Mouse (Mus musculus): Measurements from ENCODE around the gene Crhbp. TPM values are rescaled to one million over a fixed set of nuclear protein-coding genes. Genes with fewer than 3 reads are reported as not detected.

Crhbp gene
- 0.12 and 0.20 TPM in 2 replicates for polyA plus RNA-seq (2015; fragmentation: Nextera tagmentation; extraction: Ambion mirVana)

DNA sequence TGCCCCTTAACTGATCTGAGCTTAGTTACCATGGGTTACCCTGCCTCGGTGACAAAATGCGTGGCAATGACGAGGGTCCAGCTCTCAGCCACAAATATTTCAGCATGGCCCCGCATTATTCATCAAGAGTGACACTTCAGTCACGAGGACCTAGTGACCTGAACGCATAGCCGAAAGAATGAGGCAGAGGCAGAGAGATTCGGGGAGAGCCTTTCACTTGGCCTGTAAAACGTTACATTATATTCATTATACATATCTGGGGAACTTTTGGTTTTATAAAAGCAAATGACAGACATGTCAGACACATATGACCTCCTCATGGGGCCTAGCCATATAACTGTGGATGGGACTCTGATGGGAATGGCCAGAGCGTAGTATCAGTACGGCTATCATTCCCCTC lies at the start of gene Crhbp:
TSS of gene Crhbp (minus strand) at position 101 of the 400 bp plus-strand sequence.
- Histone ChIP-seq H3K4me1 (peaks cover 12% of the 10 kb centered on the region), H3K36me3 (no peaks in the 10 kb centered on the region), H3K9me3 (no peaks in the 10 kb centered on the region), H3K27me3 (peaks cover 30% of the 10 kb centered on the region), H3K9ac (peak within 1 kb of the TSS; percentile 23; the same call in 1 of the 2 replicates), H3K4me3 (peak within 1 kb of the TSS; percentile 42), H3K4me2 (peak within 1 kb of the TSS; percentile 88), H3K27ac (no peak within 1 kb of the TSS)
- WGBS = 59% methylated on average over 11 of the region's 11 CpGs
- no peak for ATAC-seq (ENCODE audit: insufficient number of reproducible peaks, low FRiP score, low TSS enrichment, low read depth)

GRCm38 (mm10) chr13:95493296-95493695 lies 48.6 kb upstream of the Crhbp start:
- Histone ChIP-seq H3K4me2 (no peak overlapping the region), H3K27ac (no peak overlapping the region), H3K4me3 (no peak overlapping the region), H3K9ac (no peak overlapping the region), H3K27me3 (no peaks in the 10 kb centered on the region), H3K4me1 (peaks cover 8% of the 10 kb centered on the region; the same call in 1 of the 2 replicates), H3K36me3 (no peaks in the 10 kb centered on the region), H3K9me3 (no peaks in the 10 kb centered on the region)
- 35% methylated on average over 5 of the region's 5 CpGs for WGBS
- no peak for ATAC-seq (ENCODE audit: insufficient number of reproducible peaks, low FRiP score, low TSS enrichment, low read depth)

- no peaks in the 10 kb centered on the region for H3K36me3 ChIP-seq
- no peak overlapping the region for H3K27ac ChIP-seq
- H3K4me3 ChIP-seq = no peak overlapping the region
- H3K4me1 ChIP-seq = peaks cover 8% of the 10 kb centered on the region; the same call in 1 of the 2 replicates
- no peaks in the 10 kb centered on the region for H3K9me3 ChIP-seq
- no peak overlapping the region for H3K4me2 ChIP-seq
- no peak for ATAC-seq (ENCODE audit: insufficient number of reproducible peaks, low FRiP score, low TSS enrichment, low read depth)
- H3K27me3 ChIP-seq = no peaks in the 10 kb centered on the region
- H3K9ac ChIP-seq = no peak overlapping the region
- WGBS = 80% methylated on average over 11 of the region's 11 CpGs
Measured at GRCm38 (mm10) chr13:95491327-95491726, 46.6 kb upstream of the Crhbp start.

DNA sequence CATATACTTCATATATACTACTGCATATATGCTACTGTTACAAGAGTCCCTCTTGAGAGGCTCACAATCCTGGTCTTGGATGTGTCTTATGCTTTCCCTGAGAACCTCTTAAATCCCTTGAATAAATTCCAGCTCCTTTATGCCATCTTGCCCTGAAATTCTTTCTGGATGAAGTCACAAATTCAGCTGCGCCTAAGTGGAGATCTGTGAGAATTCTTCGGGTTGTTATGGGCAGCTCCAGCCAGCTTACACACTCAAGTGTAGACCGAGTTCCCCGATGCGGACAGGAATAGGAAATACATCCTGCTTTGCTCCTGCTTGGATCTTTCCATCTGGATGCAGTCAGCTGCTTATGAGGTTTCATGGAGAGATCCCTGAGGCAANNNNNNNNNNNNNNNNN lies 39.9 kb upstream of the Crhbp start:
- ATAC-seq (ENCODE audit: insufficient number of reproducible peaks, low FRiP score, low TSS enrichment, low read depth) = no peak; the same call in 1 of the 2 replicates
- no peaks in the 10 kb centered on the region for H3K36me3 ChIP-seq

GRCm38 (mm10) chr13:95481428-95481827 lies 36.7 kb upstream of the Crhbp start:
- Histone ChIP-seq H3K4me3 (no peak overlapping the region), H3K4me1 (peaks cover 11% of the 10 kb centered on the region; the same call in 1 of the 2 replicates), H3K36me3 (no peaks in the 10 kb centered on the region), H3K9me3 (no peaks in the 10 kb centered on the region), H3K4me2 (no peak overlapping the region), H3K27me3 (no peaks in the 10 kb centered on the region), H3K9ac (no peak overlapping the region), H3K27ac (no peak overlapping the region)
- no peak for ATAC-seq (ENCODE audit: insufficient number of reproducible peaks, low FRiP score, low TSS enrichment, low read depth)
- 12% methylated on average over 4 of the region's 4 CpGs for WGBS

More for the DNA sequence above, 39.9 kb upstream of the Crhbp start:
- Histone ChIP-seq H3K27me3 (no peaks in the 10 kb centered on the region), H3K4me3 (no peak overlapping the region), H3K9ac (no peak overlapping the region), H3K4me1 (peaks cover 11% of the 10 kb centered on the region; the same call in 1 of the 2 replicates), H3K4me2 (no peak overlapping the region), H3K9me3 (no peaks in the 10 kb centered on the region), H3K27ac (peak overlapping the region; percentile 61; the same call in 1 of the 2 replicates)
- 11% methylated on average over 5 of the region's 5 CpGs for WGBS

GRCm38 (mm10) chr13:95478671-95479413 lies 34.1 kb upstream of the Crhbp start, which contains the start of gene S100z:
Gene S100z, minus strand, starts transcription at chr13:95478721.
- 77% methylated on average over 21 of the region's 21 CpGs for WGBS
- ATAC-seq (ENCODE audit: insufficient number of reproducible peaks, low FRiP score, low TSS enrichment, low read depth) = no peak

GRCm38 (mm10) chr13:95477173-95477572 lies 32.4 kb upstream of the Crhbp start:
- Histone ChIP-seq H3K9ac (no peak overlapping the region), H3K36me3 (no peaks in the 10 kb centered on the region), H3K9me3 (no peaks in the 10 kb centered on the region), H3K4me3 (no peak overlapping the region), H3K4me2 (no peak overlapping the region), H3K27me3 (no peaks in the 10 kb centered on the region), H3K27ac (no peak overlapping the region), H3K4me1 (no peaks in the 10 kb centered on the region)
- 60% methylated on average over 6 of the region's 6 CpGs for WGBS
- no peak for ATAC-seq (ENCODE audit: insufficient number of reproducible peaks, low FRiP score, low TSS enrichment, low read depth)

More at GRCm38 (mm10) chr13:95478671-95479413, 34.1 kb upstream of the Crhbp start, which contains the start of gene S100z:
- Histone ChIP-seq H3K9ac (no peak within 1 kb of the TSS), H3K4me3 (no peak within 1 kb of the TSS), H3K4me2 (no peak within 1 kb of the TSS), H3K27ac (no peak within 1 kb of the TSS), H3K36me3 (no peaks in the 10 kb centered on the region), H3K9me3 (no peaks in the 10 kb centered on the region), H3K27me3 (no peaks in the 10 kb centered on the region), H3K4me1 (no peaks in the 10 kb centered on the region)

DNA sequence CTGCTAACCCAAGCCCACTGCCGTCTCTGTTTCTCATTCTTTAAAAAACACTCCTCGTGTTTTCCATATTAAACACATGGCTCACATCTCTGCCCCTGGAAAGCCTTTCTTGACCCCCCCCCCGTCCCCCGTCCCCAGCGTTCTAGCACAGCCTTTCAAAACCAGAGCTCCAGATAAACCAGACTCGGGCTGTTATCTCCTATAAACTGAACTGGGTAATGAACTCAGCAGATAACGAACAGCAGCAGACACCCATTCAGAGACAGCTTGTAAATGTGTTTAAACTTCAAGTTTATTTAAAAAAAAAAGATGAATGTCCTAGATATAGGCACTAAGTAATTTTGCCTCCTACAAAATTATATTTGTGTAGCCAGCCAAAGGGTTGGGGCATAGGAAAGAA lies 30.4 kb upstream of the Crhbp start:
- Histone ChIP-seq H3K27me3 (no peaks in the 10 kb centered on the region), H3K4me3 (no peak overlapping the region), H3K9ac (no peak overlapping the region), H3K4me1 (no peaks in the 10 kb centered on the region), H3K4me2 (no peak overlapping the region), H3K36me3 (no peaks in the 10 kb centered on the region), H3K27ac (no peak overlapping the region), H3K9me3 (no peaks in the 10 kb centered on the region)
- ATAC-seq (ENCODE audit: insufficient number of reproducible peaks, low FRiP score, low TSS enrichment, low read depth) = no peak
- 35% methylated on average over 7 of the region's 7 CpGs for WGBS

DNA sequence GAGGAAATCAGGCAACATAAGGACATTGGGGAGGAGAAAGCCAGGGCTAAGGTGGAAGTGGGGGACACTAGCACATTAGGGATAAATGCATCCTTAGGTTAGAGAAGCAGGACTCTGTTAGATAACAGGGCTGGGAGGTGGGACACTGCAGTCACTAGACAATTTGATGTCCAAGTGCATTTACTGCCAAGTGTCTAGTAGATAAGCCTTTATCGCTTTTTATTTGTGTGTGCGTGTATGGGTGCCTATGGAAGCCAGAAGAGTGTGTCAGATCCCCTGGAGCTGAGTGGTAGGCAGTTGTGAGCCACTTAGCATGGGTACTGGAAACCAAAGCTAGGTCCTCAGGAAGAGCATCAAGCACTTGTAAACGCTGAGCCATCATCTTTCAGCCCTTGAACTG lies 29.6 kb upstream of the Crhbp start:
- Histone ChIP-seq H3K27me3 (no peaks in the 10 kb centered on the region), H3K36me3 (no peaks in the 10 kb centered on the region), H3K4me2 (no peak overlapping the region), H3K4me1 (no peaks in the 10 kb centered on the region), H3K4me3 (no peak overlapping the region), H3K27ac (no peak overlapping the region), H3K9me3 (no peaks in the 10 kb centered on the region), H3K9ac (no peak overlapping the region)
- no peak for ATAC-seq (ENCODE audit: insufficient number of reproducible peaks, low FRiP score, low TSS enrichment, low read depth)
- WGBS = 86% methylated on average over 3 of the region's 3 CpGs

- H3K4me2 ChIP-seq = no peak overlapping the region
- ATAC-seq (ENCODE audit: insufficient number of reproducible peaks, low FRiP score, low TSS enrichment, low read depth) = no peak
- 90% methylated on average over 2 of the region's 2 CpGs for WGBS
- no peak overlapping the region for H3K27ac ChIP-seq
- no peak overlapping the region for H3K4me3 ChIP-seq
- no peaks in the 10 kb centered on the region for H3K36me3 ChIP-seq
- H3K9me3 ChIP-seq = no peaks in the 10 kb centered on the region
- H3K4me1 ChIP-seq = no peaks in the 10 kb centered on the region
- H3K9ac ChIP-seq = no peak overlapping the region
- no peaks in the 10 kb centered on the region for H3K27me3 ChIP-seq
Measured at GRCm38 (mm10) chr13:95470970-95471369, 26.2 kb upstream of the Crhbp start.

DNA sequence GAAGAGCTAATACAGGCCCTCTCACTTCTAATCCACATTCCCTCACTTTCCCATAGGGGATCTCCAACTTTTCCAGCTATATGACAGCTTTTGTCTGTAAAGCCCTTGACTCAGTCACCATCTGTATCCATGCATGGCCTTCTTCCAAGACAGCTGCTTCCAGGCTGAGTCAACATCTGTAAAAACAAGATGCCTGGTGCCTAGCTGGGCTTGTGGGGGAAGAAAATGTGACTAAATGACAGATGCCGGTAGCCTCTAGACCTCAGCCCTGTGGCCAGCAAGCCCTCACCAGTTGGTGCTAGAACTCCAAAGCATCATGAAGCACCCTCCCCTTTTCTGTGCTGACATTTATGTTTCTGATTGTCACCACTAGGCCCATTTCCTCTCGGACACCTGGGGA lies 6.8 kb upstream of the Crhbp start:
- ATAC-seq (ENCODE audit: insufficient number of reproducible peaks, low FRiP score, low TSS enrichment, low read depth) = no peak
- H3K4me2 ChIP-seq = no peak overlapping the region
- no peak overlapping the region for H3K4me3 ChIP-seq
- H3K9me3 ChIP-seq = no peaks in the 10 kb centered on the region
- WGBS = 65% methylated on average over 2 of the region's 2 CpGs
- H3K27ac ChIP-seq = no peak overlapping the region
- no peaks in the 10 kb centered on the region for H3K36me3 ChIP-seq
- no peaks in the 10 kb centered on the region for H3K27me3 ChIP-seq
- H3K4me1 ChIP-seq = no peaks in the 10 kb centered on the region
- no peak overlapping the region for H3K9ac ChIP-seq

DNA sequence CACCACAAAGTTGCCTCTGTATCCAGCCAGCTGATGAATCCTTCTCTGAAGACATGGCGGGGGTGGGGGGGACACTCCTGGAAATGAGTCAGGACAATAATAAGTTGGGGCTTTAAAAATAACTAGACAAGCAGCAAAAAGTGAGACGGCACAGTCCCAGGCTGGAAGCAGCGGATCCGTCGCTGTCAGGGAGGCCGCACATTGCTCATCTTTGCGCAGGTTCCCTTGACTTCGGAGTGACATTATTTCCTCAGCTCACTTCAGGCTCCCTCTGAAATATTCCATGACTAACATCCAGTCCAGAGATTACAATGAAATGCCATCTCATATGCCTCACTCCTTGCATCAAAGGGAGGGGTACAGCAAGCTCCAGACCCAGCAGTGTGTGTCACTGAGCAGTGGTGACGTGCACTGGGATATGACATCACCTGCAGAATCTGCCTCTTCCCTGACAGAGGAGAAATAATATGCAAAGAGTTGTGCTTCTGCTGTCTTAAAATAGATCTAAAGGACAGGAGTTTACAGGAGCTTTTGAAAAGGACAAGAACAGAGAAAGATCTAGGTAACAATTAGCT lies 6.0 kb upstream of the Crhbp start:
- Histone ChIP-seq H3K4me2 (no peak overlapping the region), H3K27me3 (no peaks in the 10 kb centered on the region), H3K4me3 (no peak overlapping the region), H3K9me3 (no peaks in the 10 kb centered on the region), H3K36me3 (no peaks in the 10 kb centered on the region), H3K27ac (no peak overlapping the region), H3K9ac (no peak overlapping the region), H3K4me1 (no peaks in the 10 kb centered on the region)
- 89% methylated on average over 9 of the region's 9 CpGs for WGBS
- ATAC-seq (ENCODE audit: insufficient number of reproducible peaks, low FRiP score, low TSS enrichment, low read depth) = no peak

All from limb, embryonic 15.5 days (tissue).